Mouse (Mus musculus): Measurements from ENCODE around the gene Klhl35. TPM values are rescaled to one million over a fixed set of nuclear protein-coding genes. Genes with fewer than 3 reads are reported as not detected.

Klhl35 gene
- not detected for total RNA-seq (2021)

DNA sequence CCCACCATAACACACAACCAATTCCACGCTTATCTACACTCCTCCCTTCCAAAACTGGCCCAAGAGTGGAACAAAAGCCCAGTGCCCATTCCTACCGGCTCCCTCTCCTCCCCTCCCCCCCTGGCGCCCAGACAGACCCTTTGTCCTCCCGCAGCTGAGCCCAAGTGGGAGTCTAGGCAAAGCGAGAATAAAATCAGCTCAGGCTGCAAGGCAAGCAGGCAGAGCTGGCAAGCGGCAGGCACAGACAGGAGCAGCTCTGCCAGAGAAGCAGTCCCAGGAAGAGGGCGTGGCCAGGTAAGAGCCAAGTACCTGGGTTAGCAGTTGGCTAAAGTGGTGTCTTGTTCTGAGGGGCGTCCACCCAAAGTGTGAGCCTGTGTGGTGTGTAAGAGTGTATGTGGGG is at the start of gene Klhl35:
TSS of gene Klhl35 (plus strand) at position 194 of the 400 bp plus-strand sequence.
- intact Hi-C loops (cut with DNase I): no loop called here
- DNase-seq (ENCODE audit: low spot score): no peak

DNA sequence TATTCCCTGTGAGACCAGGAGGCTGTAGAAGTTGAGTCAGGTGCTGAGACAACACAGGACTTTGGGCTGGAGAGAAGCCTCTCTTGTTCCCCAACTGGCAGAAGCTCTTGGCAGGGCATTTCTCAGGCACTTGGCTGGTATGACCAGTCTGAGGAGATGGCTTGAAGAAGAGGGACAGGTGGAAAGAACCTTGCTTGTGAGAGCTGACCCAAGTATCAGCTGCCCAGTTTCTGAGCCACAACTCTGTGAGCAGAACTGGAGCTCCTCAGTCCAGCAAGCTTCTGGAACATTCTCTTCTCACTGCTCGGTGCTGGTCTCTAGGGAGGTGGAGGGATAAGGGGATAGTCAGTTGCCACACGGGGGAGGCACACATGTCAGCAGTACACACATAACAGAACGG is 46.5 kb upstream of the Klhl35 start:
- intact Hi-C loops (cut with DNase I): loop anchor here (2.0 kb wide), 1 partner anchor 19 kb away; no protein-coding TSS in a partner anchor
- DNase-seq (ENCODE audit: low spot score): no peak

DNA sequence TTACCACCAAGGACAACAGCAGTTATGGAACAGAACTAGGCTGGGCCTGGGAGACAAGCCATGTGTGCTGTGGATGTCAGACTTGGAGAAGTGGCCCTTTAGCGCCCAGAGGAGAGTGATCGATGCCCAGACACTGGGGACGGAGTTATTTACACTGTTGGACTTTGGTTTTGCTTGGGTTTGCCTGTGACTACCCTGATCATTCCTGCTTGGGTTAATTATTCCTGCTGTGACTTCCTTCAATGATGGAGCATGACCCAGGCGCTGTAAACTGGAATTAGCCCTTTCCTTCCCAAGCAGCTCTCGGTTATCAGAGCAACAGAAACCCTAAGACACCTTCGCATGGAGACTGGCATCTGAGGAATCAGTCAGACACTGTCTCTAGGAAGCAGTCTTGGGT is 44.8 kb upstream of the Klhl35 start:
- intact Hi-C loops (cut with DNase I): no loop called here
- DNase-seq (ENCODE audit: low spot score): no peak

DNA sequence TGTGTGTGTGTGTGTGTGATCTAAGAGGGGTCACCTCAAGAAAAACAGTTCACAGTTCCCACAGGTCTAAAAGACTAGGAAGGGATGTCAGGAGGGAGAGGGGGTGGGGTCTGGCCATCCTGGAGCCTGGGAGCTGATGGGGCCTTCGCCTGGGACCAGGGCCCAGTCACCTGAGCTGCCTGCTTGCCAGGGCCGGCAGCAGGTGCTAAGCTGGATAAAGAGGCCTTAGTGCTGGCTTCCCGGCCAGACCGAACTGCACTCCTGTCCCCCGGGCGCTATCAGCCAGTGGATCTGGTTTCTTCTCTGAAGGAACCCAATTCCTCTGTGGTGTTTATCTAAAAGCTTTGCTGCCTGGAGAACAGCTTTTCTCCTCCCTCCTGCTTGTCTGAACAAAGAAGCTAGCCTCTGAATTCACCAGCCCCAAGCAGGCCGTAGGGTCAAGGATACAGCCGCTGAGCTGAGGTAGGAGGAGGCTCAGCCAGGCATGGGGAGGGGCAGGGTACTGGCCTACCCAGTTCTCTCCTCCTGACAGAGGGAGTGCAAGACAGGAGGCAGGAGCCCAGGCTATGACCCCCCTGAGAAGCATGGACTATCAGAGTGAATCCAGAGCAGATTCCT is 41.2 kb upstream of the Klhl35 start:
- no peak for DNase-seq (ENCODE audit: low spot score)
- intact Hi-C loops (cut with DNase I): no loop called here

DNA sequence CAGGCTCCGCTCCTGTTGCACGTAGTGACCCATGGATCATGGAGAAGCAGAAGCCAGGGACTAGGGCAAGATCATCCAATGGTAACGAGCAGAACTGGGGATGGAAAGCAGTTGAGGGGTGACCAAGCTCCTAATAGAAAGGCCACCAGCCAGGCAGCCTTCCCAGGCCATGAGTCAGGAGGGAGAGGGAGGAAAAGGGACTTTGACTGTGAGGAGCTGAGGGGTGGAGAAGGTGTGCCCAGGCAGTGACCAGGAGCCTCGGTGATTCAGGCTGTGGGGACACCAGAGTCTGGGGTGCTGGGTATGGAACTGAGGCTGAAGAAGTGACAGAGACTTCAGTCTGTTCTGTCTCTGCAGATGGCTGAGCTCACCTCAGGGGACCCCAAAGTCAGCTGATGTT is 40.1 kb upstream of the Klhl35 start:
- intact Hi-C loops (cut with DNase I): no loop called here
- no peak for DNase-seq (ENCODE audit: low spot score)

DNA sequence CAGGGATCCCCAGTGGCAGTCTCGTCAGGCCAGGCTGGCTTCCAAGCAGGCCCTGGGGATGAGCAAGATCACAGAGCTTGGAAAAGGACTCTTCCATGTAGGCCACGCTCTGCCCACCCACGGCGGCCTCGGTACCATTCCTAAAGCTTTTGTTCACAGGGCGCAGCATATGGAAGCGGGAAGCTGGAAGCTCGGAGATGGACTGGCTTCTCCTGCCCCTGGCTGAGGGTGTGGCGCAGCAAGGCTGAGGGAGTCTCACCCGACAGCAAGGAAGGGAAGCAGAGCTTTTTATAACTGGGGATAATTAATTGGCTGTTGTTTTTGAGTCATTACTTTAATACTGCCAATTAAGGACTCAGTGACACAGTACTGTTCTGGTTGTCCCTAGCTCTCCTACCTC is 38.8 kb upstream of the Klhl35 start:
- no peak for DNase-seq (ENCODE audit: low spot score)
- intact Hi-C loops (cut with DNase I): no loop called here

DNA sequence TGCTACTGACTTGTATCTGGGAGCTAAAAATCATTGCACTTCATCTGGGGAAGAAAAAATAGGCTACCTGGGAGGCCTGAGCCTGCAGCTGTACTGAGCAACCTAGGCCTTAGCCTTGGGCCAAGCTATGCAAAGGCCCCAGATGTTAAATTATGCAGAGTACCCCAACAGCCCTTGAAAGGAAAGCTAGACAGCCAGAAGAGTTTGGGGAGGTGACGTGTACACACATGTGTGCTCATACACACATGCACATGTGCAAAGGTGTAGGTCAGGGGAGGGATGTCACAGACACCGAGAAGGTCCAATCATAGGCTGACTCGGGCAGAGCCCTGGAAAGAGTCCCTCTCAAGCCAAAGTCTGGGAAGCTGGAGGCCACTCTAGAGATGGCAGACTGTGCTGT is 37.8 kb upstream of the Klhl35 start:
- intact Hi-C loops (cut with DNase I): no loop called here
- no peak for DNase-seq (ENCODE audit: low spot score)

DNA sequence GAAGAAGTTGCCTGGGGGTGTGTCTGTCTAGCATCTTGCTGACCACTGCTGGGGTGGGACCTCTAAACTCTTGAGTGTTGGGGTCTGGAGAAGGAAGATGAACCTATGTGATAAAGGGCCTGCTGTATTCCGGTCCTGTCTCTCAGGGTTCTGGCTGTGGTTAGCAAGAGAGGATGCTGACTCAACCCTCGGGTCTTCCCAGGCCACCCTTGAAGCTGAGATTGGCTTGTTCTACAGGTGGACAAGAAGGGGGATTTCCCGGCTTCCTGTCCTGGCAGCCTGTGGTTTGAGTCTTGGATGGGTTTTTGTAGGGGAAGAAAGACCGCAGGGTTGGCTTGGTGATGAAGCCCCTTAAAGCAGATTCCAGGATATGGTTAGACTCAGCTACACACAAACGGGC is 37.0 kb upstream of the Klhl35 start:
- intact Hi-C loops (cut with DNase I): no loop called here
- DNase-seq (ENCODE audit: low spot score): no peak

DNA sequence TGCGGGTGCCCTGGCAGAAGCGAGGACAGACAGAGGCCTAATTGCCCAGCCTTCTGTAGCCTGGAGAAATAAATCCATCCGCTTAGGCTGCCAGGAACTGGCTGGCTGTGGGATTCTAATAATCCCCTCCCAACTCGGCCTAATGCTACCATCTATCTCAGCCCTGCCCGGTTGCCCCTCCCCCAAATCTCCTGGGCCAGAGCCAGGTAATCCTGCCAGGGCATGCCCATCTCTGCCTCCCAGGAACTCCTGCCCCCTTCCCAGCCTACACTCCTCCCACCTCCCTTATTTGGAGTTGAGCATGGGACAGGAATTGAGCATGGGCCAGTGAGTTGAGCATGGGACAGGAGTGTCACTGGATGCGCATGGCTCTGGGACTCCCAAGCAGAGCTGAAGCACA is 36.0 kb upstream of the Klhl35 start:
- intact Hi-C loops (cut with DNase I): no loop called here
- DNase-seq (ENCODE audit: low spot score): no peak

DNA sequence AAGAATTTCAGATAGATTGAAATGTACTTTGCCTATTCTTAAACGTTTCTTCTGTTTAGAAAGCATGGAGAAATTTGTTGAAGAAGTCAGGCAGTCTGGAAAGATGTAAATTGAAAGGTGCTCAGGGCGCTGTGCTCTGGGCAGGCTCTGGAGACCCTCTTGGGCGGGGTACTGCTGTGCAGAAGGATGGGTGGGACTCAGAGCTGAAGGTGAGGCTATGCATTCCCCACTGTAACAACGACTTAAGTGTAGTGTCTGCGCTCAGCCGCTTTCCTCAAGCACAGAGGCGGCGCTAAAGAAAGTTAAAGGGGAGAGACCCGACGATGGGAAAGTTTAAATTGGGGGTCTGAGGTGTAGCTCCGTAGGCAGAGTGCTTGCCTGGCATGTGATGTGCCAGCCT is 35.6 kb upstream of the Klhl35 start:
- intact Hi-C loops (cut with DNase I): no loop called here
- DNase-seq (ENCODE audit: low spot score): no peak

DNA sequence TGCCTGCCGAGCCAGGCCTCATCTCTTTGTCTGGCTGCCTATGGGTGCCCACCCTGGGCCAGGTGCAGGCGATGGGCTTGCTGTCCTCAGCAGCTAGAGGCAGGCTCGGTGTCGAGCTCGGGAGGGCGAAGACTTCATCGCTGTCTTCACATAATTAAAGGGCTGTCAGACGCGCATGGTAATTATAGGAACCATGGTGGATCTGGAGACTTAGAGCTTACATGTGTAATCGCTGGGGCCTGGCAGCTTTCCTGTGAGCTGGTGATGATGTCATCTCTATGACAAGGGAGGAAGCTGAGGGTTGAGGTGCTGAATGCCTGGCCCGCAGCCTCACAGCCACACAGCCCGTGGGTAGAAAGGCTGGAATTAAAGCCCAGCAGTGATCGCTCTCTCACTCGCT is 33.6 kb upstream of the Klhl35 start:
- no peak for DNase-seq (ENCODE audit: low spot score)
- intact Hi-C loops (cut with DNase I): no loop called here

DNA sequence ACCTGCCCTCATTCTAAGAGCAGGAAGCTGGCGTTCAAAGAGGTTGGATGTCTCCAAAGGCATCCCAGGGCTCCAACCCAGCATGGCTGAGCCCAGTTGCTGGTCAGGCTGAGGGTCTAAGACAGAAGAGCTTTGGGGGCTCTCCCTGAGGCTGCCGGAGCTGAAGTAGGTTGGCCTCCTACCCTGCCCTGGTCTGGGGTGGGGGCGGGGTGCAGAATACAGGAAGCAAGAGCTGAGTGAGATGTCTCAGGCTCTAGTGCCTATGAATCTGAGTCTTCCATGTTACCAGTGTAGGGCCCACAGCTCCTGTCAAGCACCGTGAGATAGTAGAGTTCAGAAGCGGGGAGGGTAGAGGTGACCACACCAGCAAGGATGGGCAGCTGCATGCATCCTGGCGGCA is 32.9 kb upstream of the Klhl35 start:
- no peak for DNase-seq (ENCODE audit: low spot score)
- intact Hi-C loops (cut with DNase I): no loop called here

DNA sequence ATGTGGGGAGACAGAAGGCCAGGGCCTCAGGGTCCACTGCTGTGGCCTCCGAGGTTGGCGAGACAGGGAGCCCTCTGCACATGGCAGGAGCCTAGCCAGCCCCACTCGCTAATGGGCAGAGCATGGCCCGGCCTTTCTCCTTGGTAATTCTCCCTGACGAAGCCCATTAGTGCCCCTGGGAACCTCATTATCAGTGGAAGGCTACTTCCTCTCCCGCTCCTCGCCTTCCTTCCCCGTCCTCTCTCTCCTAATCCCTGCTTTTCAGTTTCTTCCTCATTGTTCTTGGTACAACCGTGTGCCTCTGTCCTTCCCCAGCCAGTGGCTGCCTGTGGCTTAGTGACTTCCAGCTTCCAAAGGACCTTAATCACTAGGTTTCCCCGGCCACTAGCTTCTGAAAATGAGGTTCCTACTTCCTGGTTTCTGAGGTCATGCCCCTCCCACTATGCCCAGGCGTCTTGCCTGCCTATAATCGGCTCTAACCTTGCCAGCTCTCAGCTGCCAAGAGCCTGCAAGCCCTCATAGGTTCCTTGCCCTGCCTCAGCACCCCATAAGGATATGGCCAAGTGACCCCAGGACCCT is 31.0 kb upstream of the Klhl35 start:
- DNase-seq (ENCODE audit: low spot score): no peak
- intact Hi-C loops (cut with DNase I): no loop called here

DNA sequence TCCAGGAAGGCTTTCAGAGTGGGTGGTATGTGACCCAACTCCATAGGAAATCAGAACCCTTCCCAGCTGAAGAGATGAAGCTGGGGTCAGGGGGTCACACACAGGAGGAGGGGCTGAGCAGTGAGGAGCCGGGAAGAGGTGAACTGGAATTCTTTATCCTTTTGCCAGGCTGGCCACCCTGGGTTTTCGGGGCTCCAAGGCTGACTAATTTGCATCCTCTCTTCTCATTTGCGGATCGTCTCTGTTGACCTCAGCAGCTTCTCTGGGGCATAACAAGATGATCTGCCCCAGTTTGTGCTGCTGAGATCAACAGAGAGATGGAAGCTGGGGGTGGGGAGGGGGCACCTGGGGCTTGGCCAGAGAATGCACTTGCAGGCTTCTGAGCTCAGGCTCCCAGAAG is 29.3 kb upstream of the Klhl35 start:
- DNase-seq (ENCODE audit: low spot score): no peak
- intact Hi-C loops (cut with DNase I): no loop called here

DNA sequence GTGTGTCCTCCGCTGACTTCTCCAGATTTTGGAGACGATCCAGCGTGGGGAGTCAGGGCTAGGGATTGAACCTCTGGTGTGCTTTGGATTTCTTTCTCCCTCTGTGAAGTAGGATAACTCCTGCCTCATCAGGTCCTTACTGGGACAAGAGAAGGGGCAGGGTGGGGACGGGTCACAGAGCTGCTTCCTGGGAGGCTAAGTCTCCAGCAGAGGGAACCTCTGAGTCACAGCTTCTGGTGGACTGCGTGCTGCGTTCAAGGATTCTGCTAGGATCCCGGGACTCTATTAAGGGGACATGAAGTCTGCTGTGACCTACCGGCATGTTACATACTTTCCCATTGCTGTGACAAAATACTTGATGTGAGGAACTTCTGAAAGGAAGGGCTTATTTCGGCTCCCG is 26.9 kb upstream of the Klhl35 start:
- intact Hi-C loops (cut with DNase I): loop anchor here (2.0 kb wide), 1 partner anchor 20 kb away; no protein-coding TSS in a partner anchor
- no peak for DNase-seq (ENCODE audit: low spot score)

DNA sequence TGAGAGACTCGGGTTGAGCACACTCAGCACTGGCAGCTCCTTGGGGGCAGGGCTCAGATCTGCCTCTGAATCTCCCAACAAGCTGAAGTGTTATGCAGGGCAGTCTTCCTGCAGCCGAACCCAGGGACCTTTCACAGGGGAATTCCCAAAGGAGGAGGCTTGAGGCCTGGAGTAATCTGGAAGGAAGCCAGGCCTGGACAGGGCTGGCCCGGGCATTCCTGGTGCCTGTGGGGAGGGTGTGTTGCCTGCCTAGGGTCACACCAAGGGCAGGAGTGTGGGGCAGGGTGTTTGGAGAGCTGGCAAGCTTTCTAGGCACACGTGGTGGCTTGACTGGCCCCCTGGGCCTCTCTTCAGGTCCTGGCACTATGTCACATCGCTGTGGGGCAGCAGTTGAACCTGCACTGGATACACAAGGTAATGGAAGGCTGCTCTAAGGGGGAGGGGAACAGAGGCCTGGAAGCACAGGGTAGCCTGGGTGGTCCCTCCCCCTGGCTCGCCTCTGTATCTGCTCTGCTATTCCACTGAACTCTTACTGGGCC is 24.2 kb upstream of the Klhl35 start:
- intact Hi-C loops (cut with DNase I): no loop called here
- peak; percentile 65 for DNase-seq (ENCODE audit: low spot score)

DNA sequence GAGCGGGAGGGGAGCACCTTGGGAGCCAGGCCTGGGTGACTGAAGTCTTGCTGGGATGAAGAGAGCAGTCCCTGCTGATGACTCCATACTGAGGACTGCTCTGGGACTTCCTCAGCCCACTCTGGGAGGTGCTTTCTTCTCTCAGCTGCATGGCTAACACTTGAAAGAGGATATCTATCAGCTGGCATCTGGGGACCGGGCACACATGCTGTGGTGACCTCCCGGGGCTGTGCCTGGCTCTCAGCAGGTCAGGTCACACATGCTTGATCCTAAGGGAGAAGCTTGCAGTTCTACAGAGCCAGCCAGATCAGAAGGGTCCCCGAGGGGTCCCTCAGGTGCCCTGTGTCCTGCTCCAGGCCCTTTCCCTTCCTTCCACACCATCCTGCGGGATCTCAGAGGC is 22.6 kb upstream of the Klhl35 start:
- intact Hi-C loops (cut with DNase I): no loop called here
- no peak for DNase-seq (ENCODE audit: low spot score)

DNA sequence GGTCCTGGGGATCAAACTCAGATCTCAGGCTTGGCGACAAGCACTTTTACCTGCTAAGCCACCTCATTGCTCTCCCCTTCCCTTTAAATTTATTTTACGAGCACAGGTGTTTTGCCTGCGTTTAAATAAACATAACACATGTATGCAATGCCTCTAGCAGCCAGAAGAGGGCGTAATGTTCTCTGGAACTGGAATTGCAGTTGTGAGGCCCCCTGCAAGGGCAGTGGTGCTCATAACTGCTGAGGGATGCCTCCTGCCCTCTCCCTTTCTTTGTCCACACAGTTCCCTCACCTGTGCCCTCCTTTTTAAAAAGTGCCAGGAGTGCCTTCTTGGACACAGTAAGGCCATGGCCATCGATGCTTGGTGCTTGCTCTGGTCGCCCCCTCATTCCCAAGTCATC is 21.8 kb upstream of the Klhl35 start:
- intact Hi-C loops (cut with DNase I): no loop called here
- DNase-seq (ENCODE audit: low spot score): no peak

DNA sequence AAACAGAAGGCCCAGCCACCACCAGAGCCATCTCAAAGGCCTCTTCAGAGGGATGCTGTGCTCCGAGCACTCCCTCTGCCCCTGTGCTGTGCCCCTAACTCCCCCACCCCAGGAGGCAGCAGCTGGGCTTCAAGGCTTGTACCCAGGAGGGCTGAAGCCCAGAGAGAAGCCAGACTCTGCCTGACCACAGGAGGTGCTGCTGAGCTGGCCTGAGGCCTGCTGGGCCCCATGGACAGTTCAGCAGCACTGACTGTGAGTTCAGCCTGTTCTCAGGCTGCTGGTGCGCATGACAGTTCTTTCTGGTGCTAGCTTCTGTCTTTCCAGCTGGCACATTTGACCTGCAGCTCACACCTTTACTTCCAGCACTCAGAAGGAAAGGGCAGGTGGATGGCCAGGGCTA is 20.0 kb upstream of the Klhl35 start:
- intact Hi-C loops (cut with DNase I): no loop called here

DNA sequence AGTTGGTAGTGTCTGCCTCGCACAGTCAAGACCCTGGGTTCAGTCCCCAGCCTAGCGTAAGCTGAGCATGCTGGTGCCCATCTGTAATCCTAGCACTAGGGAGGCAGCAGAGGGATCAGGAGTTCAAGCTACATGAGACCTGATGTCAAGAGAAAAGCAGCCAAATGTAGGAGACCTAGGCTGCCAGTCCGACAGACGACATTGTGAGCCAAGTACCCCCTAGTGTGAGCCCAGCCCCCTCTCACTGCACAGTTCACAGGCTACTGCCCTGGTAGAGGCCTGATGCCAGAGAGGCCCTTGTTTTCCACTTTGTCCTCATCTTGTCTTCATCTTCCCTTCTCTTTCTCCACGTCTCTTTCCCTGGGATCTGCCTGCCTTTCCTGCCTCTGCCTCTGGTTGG is 18.5 kb upstream of the Klhl35 start:
- intact Hi-C loops (cut with DNase I): no loop called here

More for the DNA sequence above, 20.0 kb upstream of the Klhl35 start:
- no peak for DNase-seq (ENCODE audit: low spot score)

DNA sequence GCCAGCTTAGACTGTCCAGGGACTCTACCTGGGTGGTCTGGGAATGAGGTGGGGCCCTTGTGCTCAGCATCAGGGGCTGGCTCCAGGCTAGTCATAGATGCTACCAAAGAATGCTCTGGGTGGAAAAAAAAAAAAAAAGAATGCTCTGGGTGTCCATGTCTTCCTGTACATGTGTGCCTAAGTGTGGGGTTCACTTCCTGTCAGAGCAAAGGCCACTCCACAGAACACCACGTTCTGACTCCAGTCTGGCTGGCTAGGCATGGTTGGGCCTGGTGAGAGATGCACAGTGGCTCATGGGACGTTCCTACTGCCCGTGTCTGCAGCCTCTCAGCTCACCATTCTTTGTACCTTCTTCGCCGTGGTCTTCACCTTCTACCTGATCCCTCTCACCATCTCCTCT is 17.2 kb upstream of the Klhl35 start:
- no peak for DNase-seq (ENCODE audit: low spot score)
- intact Hi-C loops (cut with DNase I): no loop called here

More for the DNA sequence above, 18.5 kb upstream of the Klhl35 start:
- DNase-seq (ENCODE audit: low spot score): no peak

DNA sequence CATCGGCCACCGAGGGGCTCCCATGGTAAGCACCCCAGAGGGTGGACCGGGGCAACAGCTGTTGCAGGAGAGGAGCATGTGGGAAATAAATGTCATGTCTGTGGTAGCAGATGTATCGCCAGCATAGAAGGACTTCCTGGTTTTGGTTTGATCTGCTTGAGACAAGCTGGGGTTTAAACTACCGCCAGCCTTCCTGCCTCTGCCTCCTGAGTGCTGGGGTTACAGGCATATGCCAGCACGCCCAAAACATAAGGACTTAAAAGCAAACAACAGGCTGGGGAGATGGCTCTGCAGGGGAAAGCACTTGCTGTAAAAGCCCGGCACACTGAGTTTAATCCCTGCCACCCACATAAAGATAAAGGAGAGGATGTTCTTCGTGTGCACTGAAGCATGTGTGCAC is 16.7 kb upstream of the Klhl35 start:
- DNase-seq (ENCODE audit: low spot score): no peak
- intact Hi-C loops (cut with DNase I): no loop called here

All from heart, postnatal 25 days (tissue).